Mouse (Mus musculus) midbrain, embryonic 16.5 days (tissue): ENCODE results near the gene Ppp6r3. TPM values are rescaled to one million over a fixed set of nuclear protein-coding genes. Genes with fewer than 3 reads are reported as not detected.

ENCODE experiments used
- ATAC-seq: fragments of 200-750 bp; cut with Nextera tagmentation; 2 replicates; pipeline ENCODE4 v1.8.0; 2017; ENCODE audit warnings: moderate TSS enrichment
- H3K27ac ChIP-seq: fragments of 300-500 bp; sonication (generic); 2 replicates; pipeline ENCODE4 v1.5.1; 2014; ENCODE audit warnings: mild to moderate bottlenecking, low read length, mixed read lengths
- H3K27me3 ChIP-seq: fragments of 300-500 bp; sonication (generic); 2 replicates; pipeline ENCODE4 v1.6.1; 2014; ENCODE audit warnings: low read depth, low read length, mixed read lengths; ENCODE audit not compliant: control insufficient read depth, insufficient read depth
- H3K36me3 ChIP-seq: fragments of 300-500 bp; sonication (generic); 2 replicates; pipeline ENCODE4 v1.6.1; 2014; ENCODE audit warnings: mild to moderate bottlenecking, low read length, moderate library complexity, mixed read lengths; ENCODE audit not compliant: control insufficient read depth, insufficient read depth
- H3K4me1 ChIP-seq: fragments of 300-500 bp; sonication (generic); 2 replicates; pipeline ENCODE4 v1.6.1; 2014; ENCODE audit warnings: mild to moderate bottlenecking, low read length, mixed read lengths; ENCODE audit not compliant: control insufficient read depth, insufficient read depth
- H3K4me2 ChIP-seq: fragments of 300-500 bp; sonication (generic); 2 replicates; pipeline ENCODE4 v1.6.1; 2014; ENCODE audit warnings: mild to moderate bottlenecking, low read length, mixed read lengths
- H3K4me3 ChIP-seq: fragments of 300-500 bp; sonication (generic); 2 replicates; pipeline ENCODE4 v1.5.1; 2014; ENCODE audit warnings: low read depth, mild to moderate bottlenecking, low read length, moderate library complexity, mixed read lengths
- H3K9ac ChIP-seq: fragments of 300-500 bp; sonication (generic); 2 replicates; pipeline ENCODE4 v1.6.1; 2014; ENCODE audit warnings: low read depth, low read length, mixed read lengths
- H3K9me3 ChIP-seq: fragments of 300-500 bp; sonication (generic); replicated peaks from 2 replicates; pipeline ENCODE4 v1.6.1; 2014; ENCODE audit warnings: mild to moderate bottlenecking, low read length, mixed read lengths; ENCODE audit not compliant: control insufficient read depth, poor library complexity, severe bottlenecking
- WGBS: fragments of 180-500 bp; shearing (Covaris S2); extraction: QIAGEN DNeasy Blood & Tissue Kit; methylation state at CpG from one replicate; pipeline ENCODE4 v1.1.7; 2014; 5-methylcytosine and 5-hydroxymethylcytosine counted together
- polyA plus RNA-seq: library from polyadenylated mRNA; unstranded; fragments of >200 nt; fragmentation: Nextera tagmentation; extraction: Ambion mirVana; gene quantifications from 2 replicates; pipeline ENCODE4 v1.2.1, GENCODE M21; 2015

Gene Ppp6r3
- polyA plus RNA-seq, 1 experiment from 2014 or later, result 56.9 TPM

DNA sequence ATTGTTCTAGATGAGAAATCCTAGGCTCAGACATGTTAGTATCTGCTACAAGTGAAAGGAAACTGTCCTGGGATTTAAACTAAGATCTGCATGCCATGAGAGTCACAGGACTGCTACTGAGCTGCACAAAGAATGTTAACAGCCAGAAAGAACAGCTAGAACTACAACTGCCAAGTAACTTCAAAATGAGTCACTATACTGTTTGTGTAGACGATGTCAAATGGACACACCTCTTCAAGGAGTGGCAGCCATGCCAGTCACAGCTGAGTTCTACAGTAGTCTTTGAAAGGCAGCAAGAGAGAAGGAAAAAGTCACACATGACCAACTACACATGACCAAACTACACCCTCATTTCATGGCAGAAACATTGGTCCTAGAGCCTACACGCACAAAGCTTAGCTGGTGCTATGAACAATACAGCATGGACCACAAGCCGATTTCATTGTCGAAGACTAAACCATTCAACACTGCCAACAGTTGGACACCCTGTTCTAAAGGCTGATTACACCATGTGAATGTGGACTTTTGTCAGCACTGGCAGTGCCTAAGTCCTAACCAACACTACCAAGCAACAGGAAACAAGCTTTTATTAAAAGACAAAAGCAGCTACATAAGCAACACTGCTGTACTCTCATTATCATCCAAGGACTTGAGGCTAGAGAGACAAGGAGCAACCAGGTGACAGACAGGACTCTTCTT, 55.9 kb downstream of the Ppp6r3 start:
- ATAC-seq, result no peak
- no peaks in the 10 kb centered on the region for H3K9me3 ChIP-seq
- H3K4me3 ChIP-seq, result no peak overlapping the region
- no peaks in the 10 kb centered on the region for H3K27me3 ChIP-seq
- no peak overlapping the region for H3K9ac ChIP-seq
- no peaks in the 10 kb centered on the region for H3K4me1 ChIP-seq
- no peak overlapping the region for H3K4me2 ChIP-seq
- H3K27ac ChIP-seq, result no peak overlapping the region
- peaks cover 6% of the 10 kb centered on the region for H3K36me3 ChIP-seq
- WGBS, result 88% methylated on average over 4 of the region's 4 CpGs

- Histone ChIP-seq H3K27me3 (no peaks in the 10 kb centered on the region), H3K9ac (no peak overlapping the region), H3K27ac (no peak overlapping the region), H3K9me3 (no peaks in the 10 kb centered on the region), H3K4me2 (no peak overlapping the region), H3K4me1 (no peaks in the 10 kb centered on the region), H3K36me3 (peaks cover 31% of the 10 kb centered on the region), H3K4me3 (no peak overlapping the region)
- WGBS, result 98% methylated on average over 3 of the region's 3 CpGs
- ATAC-seq, result no peak
Measured at GRCm38 (mm10) chr19:3497216-3497615, 78.3 kb downstream of the Ppp6r3 start.

- WGBS, result 97% methylated on average over 4 of the region's 4 CpGs
- no peak for ATAC-seq
- no peaks in the 10 kb centered on the region for H3K4me1 ChIP-seq
- H3K9me3 ChIP-seq, result no peaks in the 10 kb centered on the region
- H3K27ac ChIP-seq, result no peak overlapping the region
- H3K27me3 ChIP-seq, result no peaks in the 10 kb centered on the region
- no peak overlapping the region for H3K4me2 ChIP-seq
- no peak overlapping the region for H3K9ac ChIP-seq
- H3K36me3 ChIP-seq, result peaks cover 42% of the 10 kb centered on the region
- H3K4me3 ChIP-seq, result no peak overlapping the region
Measured at GRCm38 (mm10) chr19:3489826-3490225, 85.7 kb downstream of the Ppp6r3 start.

GRCm38 (mm10) chr19:3482831-3483230, 92.7 kb downstream of the Ppp6r3 start:
- ATAC-seq, result no peak
- H3K27ac ChIP-seq, result no peak overlapping the region
- no peak overlapping the region for H3K4me2 ChIP-seq
- H3K9ac ChIP-seq, result no peak overlapping the region
- 94% methylated on average over 7 of the region's 7 CpGs for WGBS
- H3K27me3 ChIP-seq, result no peaks in the 10 kb centered on the region
- H3K9me3 ChIP-seq, result no peaks in the 10 kb centered on the region
- no peaks in the 10 kb centered on the region for H3K4me1 ChIP-seq
- H3K36me3 ChIP-seq, result peaks cover 42% of the 10 kb centered on the region
- H3K4me3 ChIP-seq, result no peak overlapping the region

- no peaks in the 10 kb centered on the region for H3K4me1 ChIP-seq
- H3K27ac ChIP-seq, result no peak overlapping the region
- H3K36me3 ChIP-seq, result peaks cover 27% of the 10 kb centered on the region
- H3K9ac ChIP-seq, result no peak overlapping the region
- no peak overlapping the region for H3K4me2 ChIP-seq
- no peak for ATAC-seq
- no peaks in the 10 kb centered on the region for H3K9me3 ChIP-seq
- no peak overlapping the region for H3K4me3 ChIP-seq
- WGBS, result 87% methylated on average over 8 of the region's 8 CpGs
- H3K27me3 ChIP-seq, result no peaks in the 10 kb centered on the region
Measured at GRCm38 (mm10) chr19:3480101-3480500, 95.4 kb downstream of the Ppp6r3 start.

GRCm38 (mm10) chr19:3476996-3477395, 98.6 kb downstream of the Ppp6r3 start:
- H3K27me3 ChIP-seq, result no peaks in the 10 kb centered on the region
- H3K9ac ChIP-seq, result no peak overlapping the region
- H3K4me2 ChIP-seq, result no peak overlapping the region
- 97% methylated on average over 3 of the region's 3 CpGs for WGBS
- no peak overlapping the region for H3K27ac ChIP-seq
- H3K36me3 ChIP-seq, result peaks cover 24% of the 10 kb centered on the region
- ATAC-seq, result no peak
- H3K9me3 ChIP-seq, result no peaks in the 10 kb centered on the region
- H3K4me1 ChIP-seq, result no peaks in the 10 kb centered on the region
- H3K4me3 ChIP-seq, result no peak overlapping the region

GRCm38 (mm10) chr19:3471218-3471617, 104.3 kb downstream of the Ppp6r3 start:
- H3K9me3 ChIP-seq, result no peaks in the 10 kb centered on the region
- no peak overlapping the region for H3K27ac ChIP-seq
- no peak overlapping the region for H3K9ac ChIP-seq
- H3K27me3 ChIP-seq, result no peaks in the 10 kb centered on the region
- H3K36me3 ChIP-seq, result peaks cover 59% of the 10 kb centered on the region
- H3K4me1 ChIP-seq, result no peaks in the 10 kb centered on the region
- WGBS, result 91% methylated on average over 2 of the region's 2 CpGs
- no peak overlapping the region for H3K4me3 ChIP-seq
- ATAC-seq, result no peak
- H3K4me2 ChIP-seq, result no peak overlapping the region

GRCm38 (mm10) chr19:3467574-3467973, 108.0 kb downstream of the Ppp6r3 start:
- WGBS, result 91% methylated on average over 7 of the region's 7 CpGs
- Histone ChIP-seq H3K4me2 (no peak overlapping the region), H3K27me3 (no peaks in the 10 kb centered on the region), H3K36me3 (peaks cover 74% of the 10 kb centered on the region), H3K4me1 (no peaks in the 10 kb centered on the region), H3K9ac (no peak overlapping the region), H3K27ac (no peak overlapping the region), H3K4me3 (no peak overlapping the region), H3K9me3 (no peaks in the 10 kb centered on the region)
- ATAC-seq, result no peak

DNA sequence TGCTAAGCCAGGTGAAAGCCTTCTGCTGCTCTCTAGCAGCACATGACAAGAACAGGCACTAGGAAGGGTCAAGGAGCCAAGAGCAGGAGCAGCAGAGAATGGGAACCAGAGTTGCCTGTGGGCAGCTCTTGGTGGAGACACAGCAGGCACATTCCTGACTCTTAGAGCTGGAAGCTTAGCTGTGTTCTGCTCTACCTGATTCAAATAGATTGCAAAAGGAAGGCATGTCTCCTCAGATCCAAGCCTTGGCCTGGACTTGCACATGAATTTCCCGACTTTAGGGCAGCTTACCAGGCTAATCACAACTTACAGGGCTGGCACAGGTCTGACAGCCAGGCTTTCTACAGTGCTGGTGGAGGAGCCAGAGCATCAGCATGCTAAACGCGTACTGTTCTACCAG, 115.6 kb downstream of the Ppp6r3 start:
- Histone ChIP-seq H3K9me3 (no peaks in the 10 kb centered on the region), H3K27ac (no peak overlapping the region), H3K4me3 (no peak overlapping the region), H3K27me3 (no peaks in the 10 kb centered on the region), H3K4me1 (no peaks in the 10 kb centered on the region), H3K9ac (no peak overlapping the region), H3K36me3 (peaks cover 69% of the 10 kb centered on the region), H3K4me2 (no peak overlapping the region)
- WGBS, result 91% methylated on average over 3 of the region's 3 CpGs
- no peak for ATAC-seq
